Mouse (Mus musculus) intestine, embryonic 16.5 days (tissue): ENCODE measurements at regions not wholly inside any gene's neighbourhood (a gene's known extent, or its start where the extent isn't known, plus 50 kb on each side); places are given as distances from the start of the nearest gene placed in this dataset.

ENCODE experiments used
- ATAC-seq: fragments of 200-750 bp; cut with Nextera tagmentation; 2 replicates; pipeline ENCODE4 v1.8.0; 2017; ENCODE audit warnings: moderate TSS enrichment, moderate library complexity
- H3K27ac ChIP-seq: fragments of 300-500 bp; sonication (generic); 2 replicates; pipeline ENCODE4 v1.5.1; 2014; ENCODE audit warnings: mild to moderate bottlenecking, low read length
- H3K27me3 ChIP-seq: fragments of 300-500 bp; sonication (generic); replicated peaks from 2 replicates; pipeline ENCODE4 v1.6.1; 2014; ENCODE audit warnings: low read length, control low read depth, mixed read lengths; ENCODE audit not compliant: control insufficient read depth, insufficient read depth
- H3K36me3 ChIP-seq: fragments of 300-500 bp; sonication (generic); 2 replicates; pipeline ENCODE4 v1.6.1; 2014; ENCODE audit warnings: low read length, control low read depth; ENCODE audit not compliant: control insufficient read depth, insufficient read depth
- H3K4me1 ChIP-seq: fragments of 300-500 bp; sonication (generic); 2 replicates; pipeline ENCODE4 v1.6.1; 2014; ENCODE audit warnings: low read length, control low read depth, mixed read lengths; ENCODE audit not compliant: control insufficient read depth, insufficient read depth
- H3K4me2 ChIP-seq: fragments of 300-500 bp; sonication (generic); 2 replicates; pipeline ENCODE4 v1.6.1; 2014; ENCODE audit warnings: low read depth, low read length, control low read depth
- H3K4me3 ChIP-seq: fragments of 300-500 bp; sonication (generic); 2 replicates; pipeline ENCODE4 v1.5.1; 2014; ENCODE audit warnings: mild to moderate bottlenecking, low read length
- H3K9ac ChIP-seq: fragments of 300-500 bp; sonication (generic); 2 replicates; pipeline ENCODE4 v1.6.1; 2014; ENCODE audit warnings: low read depth, low read length
- H3K9me3 ChIP-seq: fragments of 300-500 bp; sonication (generic); 2 replicates; pipeline ENCODE4 v1.6.1; 2016; ENCODE audit warnings: low read length, control low read depth; ENCODE audit not compliant: control insufficient read depth
- WGBS: fragments of 180-500 bp; shearing (Covaris S2); extraction: QIAGEN DNeasy Blood & Tissue Kit; methylation state at CpG from one replicate; pipeline ENCODE4 v1.1.7; 2014; 5-methylcytosine and 5-hydroxymethylcytosine counted together

- no peaks in the 10 kb centered on the region for H3K27me3 ChIP-seq
- no peak for ATAC-seq
- no peak overlapping the region for H3K27ac ChIP-seq
- H3K4me3 ChIP-seq: no peak overlapping the region
- WGBS: 60% methylated on average over 8 of the region's 8 CpGs
- no peak overlapping the region for H3K9ac ChIP-seq
- no peaks in the 10 kb centered on the region for H3K36me3 ChIP-seq
- H3K9me3 ChIP-seq: no peaks in the 10 kb centered on the region
- H3K4me1 ChIP-seq: peaks cover 28% of the 10 kb centered on the region
- no peak overlapping the region for H3K4me2 ChIP-seq
These were observed 64.2 kb upstream of the Laptm4a start for GRCm38 (mm10) chr12:8857308-8857707.

DNA sequence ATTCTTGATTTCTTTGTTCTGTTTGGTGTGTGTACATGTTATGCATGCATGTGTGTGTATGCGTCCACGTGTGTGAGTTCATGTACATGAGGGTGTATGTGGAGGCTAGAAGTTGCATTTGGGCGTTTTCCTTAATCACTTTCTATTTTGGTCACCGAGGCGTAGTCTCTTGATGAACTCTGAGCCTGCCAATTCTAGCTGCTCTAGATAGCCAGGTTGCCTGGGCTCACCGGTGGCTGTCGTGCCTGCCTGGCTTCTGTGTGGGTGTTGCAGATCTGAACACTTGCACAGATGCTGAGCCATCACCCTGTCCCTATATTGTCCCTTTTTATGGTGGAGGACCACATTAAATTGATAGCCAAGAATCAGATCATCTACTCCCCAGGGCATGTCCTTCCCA lies 62.7 kb upstream of the Laptm4a start:
- Histone ChIP-seq H3K36me3 (no peaks in the 10 kb centered on the region), H3K9me3 (no peaks in the 10 kb centered on the region), H3K4me1 (peaks cover 28% of the 10 kb centered on the region), H3K9ac (no peak overlapping the region), H3K27ac (no peak overlapping the region), H3K4me3 (no peak overlapping the region), H3K27me3 (no peaks in the 10 kb centered on the region), H3K4me2 (no peak overlapping the region)
- WGBS: 67% methylated on average over 7 of the region's 7 CpGs
- ATAC-seq: 0 out of 2 replicates have a peak, but pooled peaks have one; percentile 3

DNA sequence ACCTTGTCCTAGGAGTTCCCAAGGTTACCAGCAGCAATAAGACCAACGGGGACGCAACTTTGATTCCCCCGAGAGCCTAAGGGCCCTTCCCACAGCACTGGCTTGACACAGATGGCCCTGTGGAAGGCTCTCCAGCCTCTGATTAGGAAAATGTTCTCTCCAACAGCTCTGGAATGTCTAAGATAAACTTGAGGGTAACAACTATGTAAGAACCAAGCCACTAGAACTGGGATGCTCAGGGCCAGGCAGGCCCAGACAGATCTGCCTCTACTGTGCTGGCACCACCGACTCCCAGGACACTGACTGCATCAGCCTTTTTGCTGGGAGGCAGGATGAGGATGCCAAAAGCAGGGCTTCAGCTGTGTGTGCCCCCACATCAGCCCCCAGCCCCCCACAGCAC lies 61.9 kb upstream of the Laptm4a start:
- 0 out of 2 replicates have a peak overlapping the region, but pooled peaks have one; percentile 34 for H3K27ac ChIP-seq
- 48% methylated on average over 4 of the region's 4 CpGs for WGBS
- no peak overlapping the region for H3K9ac ChIP-seq
- H3K36me3 ChIP-seq: no peaks in the 10 kb centered on the region
- peaks cover 31% of the 10 kb centered on the region for H3K4me1 ChIP-seq
- H3K4me2 ChIP-seq: no peak overlapping the region
- peak; percentile 7; the same call in 1 of the 2 replicates for ATAC-seq
- no peak overlapping the region for H3K4me3 ChIP-seq
- H3K27me3 ChIP-seq: no peaks in the 10 kb centered on the region
- H3K9me3 ChIP-seq: no peaks in the 10 kb centered on the region

DNA sequence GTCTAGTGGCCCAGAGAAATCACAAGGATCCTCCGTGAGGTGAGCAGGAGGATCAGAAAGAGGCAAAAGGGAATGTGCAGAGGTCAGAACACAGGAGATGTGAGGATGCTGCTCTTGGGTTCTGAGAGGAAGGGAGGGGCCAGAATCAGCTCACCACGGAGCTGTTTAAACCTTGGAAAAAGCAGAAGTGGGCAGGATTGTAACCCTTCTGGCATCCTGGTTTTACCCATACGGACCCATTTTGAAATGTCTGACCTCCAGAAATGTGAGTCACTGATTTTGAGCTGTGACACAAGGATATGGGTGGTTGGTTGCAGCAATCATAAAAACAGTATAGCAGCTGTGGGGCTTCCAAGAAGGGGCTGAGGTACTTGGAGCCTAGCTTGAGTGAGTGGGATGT lies 56.6 kb upstream of the Laptm4a start:
- Histone ChIP-seq H3K4me2 (no peak overlapping the region), H3K9ac (no peak overlapping the region), H3K9me3 (no peaks in the 10 kb centered on the region), H3K4me3 (no peak overlapping the region), H3K27ac (peak overlapping the region; percentile 71), H3K4me1 (peaks cover 19% of the 10 kb centered on the region), H3K36me3 (no peaks in the 10 kb centered on the region), H3K27me3 (no peaks in the 10 kb centered on the region)
- peak; percentile 19 for ATAC-seq
- 19% methylated on average over 3 of the region's 3 CpGs for WGBS

- Histone ChIP-seq H3K4me3 (no peak overlapping the region), H3K27ac (peak overlapping the region; percentile 71), H3K4me2 (no peak overlapping the region), H3K36me3 (no peaks in the 10 kb centered on the region), H3K9ac (no peak overlapping the region), H3K4me1 (peaks cover 15% of the 10 kb centered on the region), H3K9me3 (no peaks in the 10 kb centered on the region), H3K27me3 (no peaks in the 10 kb centered on the region)
- WGBS: 19% methylated on average over 1 of the region's 1 CpGs
- peak; percentile 92 for ATAC-seq
These were observed 56.2 kb upstream of the Laptm4a start for GRCm38 (mm10) chr12:8865250-8865649.

- no peak for ATAC-seq
- WGBS: 31% methylated on average over 1 of the region's 1 CpGs
These were observed 54.4 kb upstream of the Laptm4a start for GRCm38 (mm10) chr12:8867104-8867503.

GRCm38 (mm10) chr12:8868690-8869089 lies 52.8 kb upstream of the Laptm4a start:
- Histone ChIP-seq H3K4me2 (no peak overlapping the region), H3K9me3 (no peaks in the 10 kb centered on the region), H3K4me1 (peaks cover 11% of the 10 kb centered on the region), H3K27ac (no peak overlapping the region), H3K4me3 (no peak overlapping the region), H3K36me3 (no peaks in the 10 kb centered on the region), H3K9ac (no peak overlapping the region), H3K27me3 (no peaks in the 10 kb centered on the region)
- no peak for ATAC-seq
- WGBS: 72% methylated on average over 6 of the region's 6 CpGs

More at GRCm38 (mm10) chr12:8867104-8867503, 54.4 kb upstream of the Laptm4a start:
- H3K9me3 ChIP-seq: no peaks in the 10 kb centered on the region
- H3K27ac ChIP-seq: no peak overlapping the region
- peaks cover 11% of the 10 kb centered on the region for H3K4me1 ChIP-seq
- no peak overlapping the region for H3K4me2 ChIP-seq
- H3K27me3 ChIP-seq: no peaks in the 10 kb centered on the region
- H3K9ac ChIP-seq: no peak overlapping the region
- no peaks in the 10 kb centered on the region for H3K36me3 ChIP-seq
- no peak overlapping the region for H3K4me3 ChIP-seq

GRCm38 (mm10) chr12:8869190-8869589 lies 52.3 kb upstream of the Laptm4a start:
- Histone ChIP-seq H3K36me3 (no peaks in the 10 kb centered on the region), H3K4me1 (peaks cover 11% of the 10 kb centered on the region), H3K4me2 (no peak overlapping the region), H3K27ac (no peak overlapping the region), H3K27me3 (no peaks in the 10 kb centered on the region), H3K9ac (no peak overlapping the region), H3K9me3 (no peaks in the 10 kb centered on the region), H3K4me3 (no peak overlapping the region)
- WGBS: 40% methylated on average over 1 of the region's 1 CpGs
- ATAC-seq: no peak
